Mouse (Mus musculus): Measurements from ENCODE around the gene Prpf40b.
A peak's percentile ranks its signal among the peaks of the same experiment; 100 is the strongest.

Prpf40b gene

DNA sequence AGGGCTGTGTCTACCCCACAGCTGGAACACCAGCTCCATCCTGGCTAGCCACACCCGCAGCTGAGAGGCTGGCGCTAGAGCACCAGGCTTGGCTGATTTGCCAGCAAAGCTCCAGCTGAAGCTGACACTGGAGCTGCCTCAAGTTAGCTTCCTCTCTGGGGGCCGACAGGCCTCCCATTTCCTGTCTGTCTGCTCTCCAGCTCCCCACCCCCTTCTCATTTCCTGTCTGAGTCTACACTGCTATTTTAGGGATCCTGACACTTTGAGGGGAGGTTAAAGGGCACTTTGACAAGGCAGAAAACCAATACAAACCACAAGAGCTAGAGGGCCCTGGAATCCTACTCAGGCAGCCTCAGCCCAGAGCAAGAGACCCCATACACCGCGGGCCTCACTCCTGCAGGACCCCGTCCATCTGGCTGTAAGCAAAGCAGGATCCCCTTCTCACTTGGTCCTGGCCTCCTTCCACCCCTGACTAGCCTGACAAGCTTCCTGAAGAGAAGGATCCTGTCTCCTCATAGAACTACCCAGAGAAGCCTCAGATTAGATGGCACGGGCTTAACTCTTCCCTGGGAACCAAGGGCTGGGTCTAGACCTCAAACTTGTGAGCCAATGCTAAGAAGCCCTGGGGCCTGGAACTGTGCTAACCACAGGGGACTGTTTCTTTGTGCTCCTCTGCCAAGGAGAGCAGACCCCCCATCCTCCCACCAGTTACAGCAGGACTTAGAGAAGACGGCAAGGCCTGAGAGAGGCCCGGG lies 38.2 kb downstream of the Prpf40b start:
- DNase-seq (ENCODE audit: low spot score in 2 of 2), result no peak

GRCm38 (mm10) chr15:99333676-99334065 lies 38.8 kb downstream of the Prpf40b start:
- DNase-seq (ENCODE audit: low spot score in 2 of 2), result no peak

DNA sequence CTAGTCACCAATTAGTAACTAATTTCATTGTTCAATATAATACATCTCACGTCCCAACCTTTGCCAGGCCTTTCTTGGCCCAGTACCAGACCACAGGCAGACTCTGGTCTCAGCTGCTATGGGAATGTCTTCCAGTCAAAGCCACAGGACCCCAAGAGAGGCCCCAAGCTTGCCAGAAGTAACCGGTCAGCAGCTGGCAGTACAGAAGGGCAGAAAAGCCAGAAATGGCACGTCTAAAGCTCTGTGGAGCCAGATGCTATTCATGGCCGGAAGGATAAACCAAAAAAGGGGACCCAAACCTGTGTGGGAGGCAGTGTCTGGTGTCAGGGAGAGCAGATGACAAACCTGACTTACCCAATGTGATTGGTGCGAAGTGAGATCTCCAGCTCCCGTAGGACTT lies 39.6 kb downstream of the Prpf40b start:
- peak in 1 of 2 experiments; percentile 63 for DNase-seq (ENCODE audit: low spot score in 2 of 2)

DNA sequence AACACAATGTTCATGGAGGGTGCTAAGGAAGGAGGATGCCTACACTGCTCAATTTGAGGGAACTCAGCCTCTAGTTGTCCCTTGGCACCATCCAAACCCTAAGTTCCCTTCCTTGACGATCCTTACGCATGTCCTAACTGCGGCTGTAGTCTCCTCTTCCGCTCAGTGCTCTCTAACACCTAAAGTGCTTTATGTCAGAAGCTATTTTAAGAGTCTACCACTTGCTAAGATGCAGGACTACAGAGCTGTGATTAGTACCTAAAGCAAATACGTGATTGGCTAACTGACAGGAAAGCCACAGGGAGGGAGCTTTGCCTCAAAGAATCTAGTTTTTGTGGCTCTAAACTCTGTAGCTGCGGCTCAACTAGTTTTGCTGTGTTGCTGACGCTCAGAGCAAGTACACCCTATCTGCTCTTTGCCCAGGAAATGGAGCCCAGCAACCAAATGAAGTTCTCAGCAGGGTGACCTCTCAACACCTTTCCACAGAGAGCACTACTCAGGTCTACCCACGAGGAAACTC lies 41.0 kb downstream of the Prpf40b start:
- DNase-seq (ENCODE audit: low spot score in 2 of 2), result no peak

DNA sequence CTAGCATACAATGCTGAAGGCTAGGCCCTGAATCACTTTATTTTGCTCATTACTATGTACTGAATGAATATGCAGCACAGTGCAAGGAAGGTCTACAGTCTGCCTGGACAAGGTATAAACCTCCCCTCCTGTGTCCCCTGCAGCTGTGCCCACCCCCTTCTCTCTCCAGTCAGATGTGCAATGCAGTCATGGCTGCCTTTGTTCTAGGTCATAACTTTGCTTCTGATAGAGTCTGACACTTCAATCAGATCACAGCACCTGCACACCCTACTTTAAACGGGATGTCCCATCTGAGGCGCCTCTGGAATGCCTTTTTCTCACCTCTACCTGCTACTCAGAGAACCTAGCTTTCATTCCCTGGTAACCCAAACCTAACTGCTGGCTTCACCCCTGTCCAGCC lies 44.0 kb downstream of the Prpf40b start:
- no peak for DNase-seq (ENCODE audit: low spot score in 2 of 2)

DNA sequence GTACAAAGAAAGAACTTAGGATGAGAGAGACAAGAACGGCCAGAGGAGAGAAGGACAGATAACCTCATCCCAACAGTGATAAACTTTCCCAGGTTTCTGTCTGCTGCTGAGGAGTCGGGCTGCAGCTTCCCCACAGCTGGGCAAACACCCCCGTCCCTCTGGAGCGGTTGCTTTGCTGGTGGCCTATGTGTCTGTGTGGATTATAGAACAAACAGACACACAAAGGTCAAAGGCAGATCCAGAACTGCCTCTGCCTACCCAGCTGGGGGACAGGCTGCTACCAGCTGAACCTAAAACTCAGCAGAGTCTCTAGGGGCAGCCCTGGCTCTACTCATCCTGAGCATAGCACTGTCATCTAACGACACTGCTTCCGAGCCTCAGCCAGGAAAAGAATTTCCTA lies 44.8 kb downstream of the Prpf40b start:
- DNase-seq (ENCODE audit: low spot score in 2 of 2), result no peak

- no peak for DNase-seq (ENCODE audit: low spot score in 2 of 2)
Measured at GRCm38 (mm10) chr15:99341102-99341501, 46.2 kb downstream of the Prpf40b start.

DNA sequence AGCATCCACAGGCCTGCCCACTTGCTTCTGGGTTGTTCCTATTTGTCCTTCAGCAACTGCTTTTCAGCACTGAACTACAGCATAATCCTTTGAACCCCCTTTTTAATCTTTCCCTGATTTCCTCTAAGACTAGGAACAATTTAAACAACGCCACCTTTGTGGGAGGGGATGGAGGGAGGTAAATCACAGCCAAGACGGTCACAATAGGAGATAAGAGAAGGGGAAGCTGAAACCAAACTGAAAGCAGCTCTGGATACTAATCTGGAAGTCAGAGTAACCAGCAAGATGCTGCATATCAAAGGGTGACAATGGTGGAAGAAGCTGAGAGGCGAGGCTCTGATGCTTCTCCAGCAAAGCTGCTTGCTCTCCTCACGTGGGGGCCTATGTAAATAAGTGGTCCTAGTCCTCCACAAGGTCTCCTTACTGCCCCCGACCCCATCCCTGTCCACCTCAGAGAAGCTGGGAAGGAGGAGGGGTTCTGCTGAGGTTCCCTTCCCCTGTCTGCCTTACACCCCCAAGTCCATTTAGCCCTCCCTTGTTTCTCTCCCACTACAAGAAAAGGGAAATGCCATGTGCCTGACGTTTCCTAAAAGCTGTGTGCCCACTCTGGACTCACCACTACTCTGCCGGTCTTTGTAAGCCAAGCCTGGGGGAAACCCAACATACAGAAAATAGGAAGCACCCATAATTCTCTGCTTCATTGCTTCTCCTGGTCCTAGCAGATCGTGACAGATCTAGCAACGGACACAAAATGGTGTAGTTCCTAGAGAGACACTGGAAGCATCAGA lies 47.5 kb downstream of the Prpf40b start:
- no peak for DNase-seq (ENCODE audit: low spot score in 2 of 2)

GRCm38 (mm10) chr15:99343414-99344147 lies 48.7 kb downstream of the Prpf40b start:
- DNase-seq (ENCODE audit: low spot score in 2 of 2), result peak in 1 of 2 experiments; percentile 45

DNA sequence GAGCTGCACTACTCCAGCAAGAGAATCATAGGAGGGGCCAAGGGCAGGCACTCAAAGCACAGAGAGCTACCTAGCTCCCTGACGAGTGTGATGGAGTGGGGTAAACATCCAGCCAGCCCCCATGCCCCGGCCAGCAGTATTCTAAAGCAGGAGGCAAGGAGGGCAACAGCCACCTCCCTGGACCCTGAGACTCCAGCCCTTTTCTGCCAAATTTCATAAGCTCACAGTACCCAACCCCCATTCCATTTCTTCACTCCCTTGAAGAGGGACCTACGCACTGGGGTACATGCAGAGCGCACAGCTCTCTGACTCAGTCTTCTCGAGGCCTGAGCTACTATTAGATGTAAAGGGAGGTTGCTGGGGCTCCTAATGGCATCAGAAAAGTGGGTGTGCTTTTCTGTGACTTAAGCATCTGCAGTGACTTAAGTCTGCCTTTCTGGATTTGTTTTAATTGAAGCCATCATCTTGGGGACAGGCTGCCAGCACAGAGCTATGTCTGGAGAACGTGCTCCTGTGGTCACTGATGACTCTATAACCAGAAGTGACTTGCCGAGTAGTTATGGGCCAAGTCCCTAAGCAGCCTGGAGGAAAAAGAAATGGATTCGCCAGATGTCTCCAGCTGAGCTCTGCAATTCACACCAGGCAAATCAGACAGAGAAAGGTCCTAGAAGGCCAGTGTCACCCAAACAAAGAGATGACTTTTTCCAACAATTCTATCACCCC lies 49.4 kb downstream of the Prpf40b start:
- DNase-seq (ENCODE audit: low spot score in 2 of 2), result no peak

DNA sequence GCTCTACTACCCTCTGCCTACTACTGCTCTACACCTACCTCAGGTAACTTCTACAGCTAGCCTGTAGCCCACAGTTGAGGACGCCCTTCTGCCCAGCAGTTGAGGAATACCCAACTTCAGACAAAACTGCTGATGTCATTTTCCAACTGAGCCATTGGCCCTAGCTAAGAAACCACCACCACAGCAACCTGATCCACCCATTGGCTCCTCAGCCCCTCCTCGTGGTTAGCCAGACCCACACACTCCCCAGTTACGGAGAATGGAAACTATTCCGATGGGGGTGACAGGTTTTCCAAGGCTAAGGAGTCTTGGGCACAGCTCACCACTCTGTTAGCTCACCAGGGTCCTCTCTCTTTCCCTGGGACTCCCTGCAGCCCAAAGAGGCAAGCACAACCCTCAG lies 50.1 kb downstream of the Prpf40b start:
- DNase-seq (ENCODE audit: low spot score in 2 of 2), result no peak

DNA sequence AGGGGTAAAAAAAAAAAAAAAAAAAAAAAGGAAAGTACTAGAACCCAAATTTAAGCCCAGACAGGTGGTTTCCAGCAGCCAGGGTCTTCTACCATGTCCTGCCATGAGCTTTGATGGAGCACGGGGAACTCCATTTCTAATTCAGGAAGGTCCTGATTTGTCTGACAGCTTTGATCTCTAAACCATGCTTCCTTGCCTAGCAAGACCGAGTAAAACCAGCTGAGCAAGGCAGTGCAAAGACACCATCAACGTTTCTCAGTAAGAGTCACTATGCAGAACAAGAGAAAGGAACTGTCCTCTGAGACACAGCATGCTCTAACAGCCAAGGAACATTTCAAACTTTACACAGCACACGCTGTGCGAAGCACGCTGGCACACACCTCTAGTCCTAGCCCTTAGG lies 56.7 kb downstream of the Prpf40b start:
- no peak for DNase-seq (ENCODE audit: low spot score in 2 of 2)

DNA sequence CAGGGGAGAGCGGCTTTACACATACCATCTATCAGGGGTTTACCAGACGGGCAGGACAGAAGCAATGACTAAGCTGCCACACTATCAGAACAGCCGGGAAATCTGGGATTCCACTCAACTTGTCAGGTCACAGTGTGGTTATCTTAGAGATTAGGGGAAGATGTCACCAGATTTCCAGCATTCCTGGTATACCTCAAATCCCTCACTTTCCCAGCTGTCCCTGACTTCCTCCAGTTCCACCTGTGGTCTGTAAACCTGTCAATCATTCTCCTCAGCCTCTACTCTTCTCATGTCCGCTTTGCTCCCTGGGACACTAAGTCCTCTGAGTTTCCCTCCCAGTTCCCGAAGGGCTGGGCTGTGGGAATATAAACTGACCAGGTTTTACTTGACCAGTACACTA lies 57.4 kb downstream of the Prpf40b start:
- DNase-seq (ENCODE audit: low spot score in 2 of 2), result no peak

GRCm38 (mm10) chr15:99355660-99356059 lies 60.8 kb downstream of the Prpf40b start:
- no peak for DNase-seq (ENCODE audit: low spot score in 2 of 2)

GRCm38 (mm10) chr15:99356462-99356861 lies 61.6 kb downstream of the Prpf40b start:
- DNase-seq (ENCODE audit: low spot score in 2 of 2), result no peak

- no peak for DNase-seq (ENCODE audit: low spot score in 2 of 2)
Measured at GRCm38 (mm10) chr15:99358952-99359351, 64.1 kb downstream of the Prpf40b start.

GRCm38 (mm10) chr15:99364022-99364530 lies 69.2 kb downstream of the Prpf40b start:
- DNase-seq (ENCODE audit: low spot score in 2 of 2), result no peak

- DNase-seq (ENCODE audit: low spot score in 2 of 2), result no peak
Measured at GRCm38 (mm10) chr15:99364921-99365320, 70.0 kb downstream of the Prpf40b start.

Data from cerebellum, postnatal 4 days (tissue).